Mouse (Mus musculus): ENCODE measurements at regions not wholly inside any gene's neighbourhood (a gene's known extent, or its start where the extent isn't known, plus 50 kb on each side); places are given as distances from the start of the nearest gene placed in this dataset.

DNA sequence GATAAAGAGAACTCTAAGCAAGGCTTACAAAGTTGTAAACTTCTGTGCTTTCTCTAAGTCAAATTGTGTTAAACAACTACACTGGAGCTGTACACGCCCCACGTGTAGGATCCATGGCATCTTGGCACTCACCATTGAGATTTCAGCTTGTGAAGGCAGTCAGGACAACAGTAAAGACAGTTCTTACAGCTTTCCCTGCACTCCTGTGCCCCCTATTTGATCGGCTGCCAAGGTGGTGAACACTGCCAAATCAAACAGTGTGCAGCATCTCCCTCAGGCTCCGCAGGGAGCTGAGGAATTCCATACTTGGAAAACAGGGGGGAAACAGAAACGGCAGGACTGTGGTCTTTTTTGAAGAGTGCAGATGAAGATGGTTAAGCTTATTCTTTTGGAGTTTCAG is 112.4 kb upstream of the Mpped2 start:
- H3K9me3 ChIP-seq (replicated peaks): peaks cover 22% of the 10 kb centered on the region
- TF ChIP-seq POLR2AphosphoS5 (IDR thresholded peaks at IDR 0.05; ENCODE audit: insufficient replicate concordance, low read depth, low read length): no peak
- TF ChIP-seq GATA1 (IDR thresholded peaks at IDR 0.05; ENCODE audit: borderline replicate concordance, low read length): no peak
- no peak for TF ChIP-seq TAL1 (conservative IDR thresholded peaks at IDR 0.05; ENCODE audit: low read depth, low read length)
- TF ChIP-seq GATA2 (IDR thresholded peaks at IDR 0.05; ENCODE audit: borderline replicate concordance, low read depth, low read length): no peak
- no peak for TF ChIP-seq CTCF (IDR thresholded peaks at IDR 0.05; ENCODE audit: low read depth, low read length)

DNA sequence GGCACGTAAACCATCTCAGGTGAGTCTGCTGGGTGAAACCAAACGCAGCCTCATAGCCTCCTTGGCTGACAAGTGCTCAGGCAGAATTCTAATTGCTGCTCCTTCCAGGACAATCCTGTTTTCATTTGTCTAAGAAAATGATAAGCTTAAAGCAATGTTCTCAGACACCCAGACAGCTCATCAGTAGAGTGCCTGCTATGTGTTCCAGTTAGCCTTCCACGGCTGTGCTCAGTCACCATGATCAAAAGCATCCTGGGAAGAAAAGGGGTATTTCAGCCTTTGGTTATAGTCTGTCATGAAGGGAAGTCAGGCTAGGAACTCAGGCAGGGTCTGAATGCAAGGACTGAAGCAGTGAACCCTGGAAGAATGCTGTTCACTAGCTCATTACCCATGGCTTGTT is 71.8 kb upstream of the Mpped2 start:
- no peak for ATAC-seq (ENCODE audit: extremely low read depth, insufficient number of reproducible peaks, low FRiP score, poor library complexity, severe bottlenecking)
- no peak overlapping the region for H3K4me3 ChIP-seq (ENCODE audit: low read depth, low read length)
- no peak for DNase-seq (ENCODE audit: low spot score)
- H3K9me3 ChIP-seq (replicated peaks): peaks cover 23% of the 10 kb centered on the region
- no peaks in the 10 kb centered on the region for H3K27me3 ChIP-seq (ENCODE audit: insufficient read depth, low read length)
- TF ChIP-seq GATA1 (IDR thresholded peaks at IDR 0.05; ENCODE audit: borderline replicate concordance, low read length) (no peak), TAL1 (conservative IDR thresholded peaks at IDR 0.05; ENCODE audit: low read depth, low read length) (no peak), POLR2AphosphoS5 (IDR thresholded peaks at IDR 0.05; ENCODE audit: insufficient replicate concordance, low read depth, low read length) (no peak), CTCF (IDR thresholded peaks at IDR 0.05; ENCODE audit: low read depth, low read length) (no peak), GATA2 (IDR thresholded peaks at IDR 0.05; ENCODE audit: borderline replicate concordance, low read depth, low read length) (no peak)
- H3K36me3 ChIP-seq (replicated peaks): no peaks in the 10 kb centered on the region
- H3K4me1 ChIP-seq (ENCODE audit: insufficient read depth, low read depth, low read length): no peaks in the 10 kb centered on the region

More for the DNA sequence above, 112.4 kb upstream of the Mpped2 start:
- no peak for ATAC-seq (ENCODE audit: extremely low read depth, insufficient number of reproducible peaks, low FRiP score, poor library complexity, severe bottlenecking)
- Histone ChIP-seq H3K4me3 (ENCODE audit: low read depth, low read length) (no peak overlapping the region), H3K27me3 (ENCODE audit: insufficient read depth, low read length) (no peaks in the 10 kb centered on the region), H3K36me3 (replicated peaks) (no peaks in the 10 kb centered on the region), H3K4me1 (ENCODE audit: insufficient read depth, low read depth, low read length) (no peaks in the 10 kb centered on the region)
- DNase-seq (ENCODE audit: low spot score): no peak

DNA sequence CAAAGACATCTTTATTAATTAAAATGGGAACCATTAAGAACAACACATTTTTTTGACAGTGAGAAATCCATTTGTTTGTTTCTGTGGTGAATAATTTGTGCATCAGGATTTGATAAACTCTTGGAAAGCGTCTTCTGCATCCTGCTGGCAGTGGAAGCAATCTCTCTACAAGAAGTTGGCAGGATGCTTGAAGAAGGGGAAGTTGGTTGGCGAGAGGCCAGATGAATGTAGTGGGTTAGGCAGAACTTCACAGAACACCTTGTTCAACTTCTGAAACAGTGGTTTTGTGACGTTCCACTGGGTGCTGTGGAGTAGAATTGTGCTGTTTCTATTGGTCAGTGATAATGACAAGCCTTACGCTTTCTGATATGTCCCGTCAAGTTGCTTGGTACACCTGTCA is 70.7 kb upstream of the Mpped2 start:
- peaks cover 22% of the 10 kb centered on the region for H3K9me3 ChIP-seq (replicated peaks)
- TF ChIP-seq CTCF (IDR thresholded peaks at IDR 0.05; ENCODE audit: low read depth, low read length): no peak
- TF ChIP-seq TAL1 (conservative IDR thresholded peaks at IDR 0.05; ENCODE audit: low read depth, low read length): no peak
- TF ChIP-seq GATA2 (IDR thresholded peaks at IDR 0.05; ENCODE audit: borderline replicate concordance, low read depth, low read length): no peak
- no peak for TF ChIP-seq GATA1 (IDR thresholded peaks at IDR 0.05; ENCODE audit: borderline replicate concordance, low read length)
- no peak for TF ChIP-seq POLR2AphosphoS5 (IDR thresholded peaks at IDR 0.05; ENCODE audit: insufficient replicate concordance, low read depth, low read length)
- DNase-seq (ENCODE audit: low spot score) (no peak), ATAC-seq (ENCODE audit: extremely low read depth, insufficient number of reproducible peaks, low FRiP score, poor library complexity, severe bottlenecking) (no peak)
- no peak overlapping the region for H3K4me3 ChIP-seq (ENCODE audit: low read depth, low read length)
- H3K27me3 ChIP-seq (ENCODE audit: insufficient read depth, low read length): no peaks in the 10 kb centered on the region
- H3K36me3 ChIP-seq (replicated peaks): no peaks in the 10 kb centered on the region
- H3K4me1 ChIP-seq (ENCODE audit: insufficient read depth, low read depth, low read length): no peaks in the 10 kb centered on the region

DNA sequence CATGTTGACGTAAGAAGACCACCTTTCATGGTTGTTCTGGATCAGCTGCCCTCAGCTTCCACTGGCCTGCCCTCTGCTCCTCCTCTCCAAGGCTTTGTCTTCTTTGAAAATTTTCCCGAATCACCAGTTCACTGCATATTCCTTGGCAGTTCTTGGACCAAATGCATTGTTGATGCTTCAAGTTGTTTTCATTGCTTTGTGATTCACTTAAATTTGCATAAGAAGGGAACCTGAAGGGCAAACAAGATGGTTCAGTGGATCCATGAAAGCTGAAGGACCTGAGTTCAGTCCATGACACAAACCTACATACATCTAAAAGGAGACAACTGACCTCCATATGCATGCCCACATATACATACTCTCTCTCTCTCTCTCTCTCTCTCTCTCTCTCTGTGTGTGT is 69.4 kb upstream of the Mpped2 start:
- Histone ChIP-seq H3K9me3 (replicated peaks) (peaks cover 24% of the 10 kb centered on the region), H3K4me1 (ENCODE audit: insufficient read depth, low read depth, low read length) (no peaks in the 10 kb centered on the region), H3K4me3 (ENCODE audit: low read depth, low read length) (no peak overlapping the region), H3K36me3 (replicated peaks) (no peaks in the 10 kb centered on the region), H3K27me3 (ENCODE audit: insufficient read depth, low read length) (no peaks in the 10 kb centered on the region)
- TF ChIP-seq TAL1 (conservative IDR thresholded peaks at IDR 0.05; ENCODE audit: low read depth, low read length): no peak
- TF ChIP-seq CTCF (IDR thresholded peaks at IDR 0.05; ENCODE audit: low read depth, low read length): no peak
- TF ChIP-seq POLR2AphosphoS5 (IDR thresholded peaks at IDR 0.05; ENCODE audit: insufficient replicate concordance, low read depth, low read length): no peak
- no peak for TF ChIP-seq GATA2 (IDR thresholded peaks at IDR 0.05; ENCODE audit: borderline replicate concordance, low read depth, low read length)
- no peak for TF ChIP-seq GATA1 (IDR thresholded peaks at IDR 0.05; ENCODE audit: borderline replicate concordance, low read length)
- DNase-seq (ENCODE audit: low spot score) (no peak), ATAC-seq (ENCODE audit: extremely low read depth, insufficient number of reproducible peaks, low FRiP score, poor library complexity, severe bottlenecking) (no peak)

DNA sequence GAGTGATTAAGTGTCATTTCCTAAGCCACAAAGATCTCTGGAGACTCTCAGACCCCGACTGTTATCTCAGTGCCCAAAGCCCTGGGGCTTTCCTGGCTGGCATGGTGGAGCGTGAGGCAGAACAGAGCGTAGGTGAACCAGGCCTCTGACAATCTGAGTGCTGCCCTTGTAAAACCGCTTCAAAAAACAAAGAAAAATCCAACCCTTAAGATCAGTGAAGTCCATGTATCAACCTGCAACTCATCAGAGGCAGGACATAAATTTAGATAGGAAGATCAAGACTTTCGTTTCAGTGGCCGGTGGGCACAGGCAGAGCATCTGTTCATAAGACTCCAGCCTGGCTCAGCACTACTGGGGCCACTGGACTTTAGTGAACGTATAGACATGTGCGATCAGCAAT is 61.1 kb upstream of the Mpped2 start:
- no peak for TF ChIP-seq POLR2AphosphoS5 (IDR thresholded peaks at IDR 0.05; ENCODE audit: insufficient replicate concordance, low read depth, low read length)
- TF ChIP-seq TAL1 (conservative IDR thresholded peaks at IDR 0.05; ENCODE audit: low read depth, low read length): no peak
- TF ChIP-seq GATA2 (IDR thresholded peaks at IDR 0.05; ENCODE audit: borderline replicate concordance, low read depth, low read length): no peak
- TF ChIP-seq CTCF (IDR thresholded peaks at IDR 0.05; ENCODE audit: low read depth, low read length): no peak
- no peak for TF ChIP-seq GATA1 (IDR thresholded peaks at IDR 0.05; ENCODE audit: borderline replicate concordance, low read length)
- ATAC-seq (ENCODE audit: extremely low read depth, insufficient number of reproducible peaks, low FRiP score, poor library complexity, severe bottlenecking) (no peak), DNase-seq (ENCODE audit: low spot score) (no peak)
- Histone ChIP-seq H3K4me3 (ENCODE audit: low read depth, low read length) (no peak overlapping the region), H3K4me1 (ENCODE audit: insufficient read depth, low read depth, low read length) (no peaks in the 10 kb centered on the region), H3K27me3 (ENCODE audit: insufficient read depth, low read length) (no peaks in the 10 kb centered on the region), H3K36me3 (replicated peaks) (no peaks in the 10 kb centered on the region), H3K9me3 (replicated peaks) (peaks cover 30% of the 10 kb centered on the region)

Measured in G1E (cell line).